Comparison of ENCODE assay signal across 10 mouse cellular contexts in genomic region chr2:158771066-158771763, GRCm38 (mm10). TPM values are rescaled to one million over a fixed set of nuclear protein-coding genes. Genes with fewer than 3 reads are reported as not detected.
DNase-seq lines count a peak whose midpoint lies in the region; ATAC-seq lines count a peak whose summit lies in the region.
"Had no signal": no experiment of that assay in that cellular context is flagged by ENCODE, and none has a peak within 500 bp of the region (broad histone marks: within the 10 kb centered on the region; RNA-seq: fewer than 3 reads in every experiment).

No protein-coding gene starts in this region.

- H3K4me1 ChIP-seq in hindbrain, embryonic 12.5 days, result peaks cover 46% of the 10 kb centered on the region
- peaks cover 46% of the 10 kb centered on the region for H3K4me1 ChIP-seq in hindbrain, embryonic 13.5 days (replicated peaks)
- peaks cover 57% of the 10 kb centered on the region for H3K4me1 ChIP-seq in embryonic facial prominence, embryonic 10.5 days
- peaks cover 55% of the 10 kb centered on the region for H3K4me1 ChIP-seq in forebrain, embryonic 15.5 days
- H3K4me1 ChIP-seq in liver, embryonic 15.5 days (replicated peaks), result peaks cover 52% of the 10 kb centered on the region

- H3K4me3 ChIP-seq in hindbrain, embryonic 12.5 days, result peak overlapping the region; percentile 67; the same call in 1 of the 2 replicates
- no peak overlapping the region for H3K4me3 ChIP-seq in hindbrain, embryonic 13.5 days
- H3K4me3 ChIP-seq in embryonic facial prominence, embryonic 10.5 days, result peak overlapping the region; percentile 36; the same call in 1 of the 2 replicates
- H3K4me3 ChIP-seq in forebrain, embryonic 15.5 days, result no peak overlapping the region
- peak overlapping the region; percentile 86 for H3K4me3 ChIP-seq in liver, embryonic 15.5 days (replicated peaks)

- WGBS in hindbrain, embryonic 12.5 days, result 47% methylated on average over 11 of the region's 11 CpGs
- WGBS in hindbrain, embryonic 13.5 days, result 51% methylated on average over 11 of the region's 11 CpGs
- WGBS in embryonic facial prominence, embryonic 10.5 days, result 60% methylated on average over 11 of the region's 11 CpGs
- WGBS in forebrain, embryonic 15.5 days, result 53% methylated on average over 11 of the region's 11 CpGs
- WGBS in liver, embryonic 15.5 days (ENCODE audit: insufficient replicate concordance), result 70% methylated on average over 11 of the region's 11 CpGs

- no peaks in the 10 kb centered on the region for H3K9me3 ChIP-seq in hindbrain, embryonic 12.5 days (replicated peaks)
- H3K9me3 ChIP-seq in hindbrain, embryonic 13.5 days, result no peaks in the 10 kb centered on the region
- H3K9me3 ChIP-seq in embryonic facial prominence, embryonic 10.5 days, result no peaks in the 10 kb centered on the region
- H3K9me3 ChIP-seq in forebrain, embryonic 15.5 days, result no peaks in the 10 kb centered on the region
- H3K9me3 ChIP-seq in liver, embryonic 15.5 days (replicated peaks), result no peaks in the 10 kb centered on the region

- 0 out of 2 replicates have a peak overlapping the region, but pooled peaks have one; percentile 24 for H3K9ac ChIP-seq in hindbrain, embryonic 12.5 days
- H3K9ac ChIP-seq in hindbrain, embryonic 13.5 days, result no peak overlapping the region
- H3K9ac ChIP-seq in forebrain, embryonic 15.5 days (replicated peaks), result no peak overlapping the region
- peak overlapping the region; percentile 88; the same call in 1 of the 2 replicates for H3K9ac ChIP-seq in liver, embryonic 15.5 days

- H3K36me3 ChIP-seq in hindbrain, embryonic 12.5 days, result no peaks in the 10 kb centered on the region
- H3K36me3 ChIP-seq in hindbrain, embryonic 13.5 days, result no peaks in the 10 kb centered on the region
- peaks cover 49% of the 10 kb centered on the region for H3K36me3 ChIP-seq in embryonic facial prominence, embryonic 10.5 days (replicated peaks)
- no peaks in the 10 kb centered on the region for H3K36me3 ChIP-seq in forebrain, embryonic 15.5 days
- peaks cover 48% of the 10 kb centered on the region for H3K36me3 ChIP-seq in liver, embryonic 15.5 days (replicated peaks)

- DNase-seq in embryonic facial prominence, embryonic 10.5 days (ENCODE audit: low spot score), result no peak
- no peak for DNase-seq in MN1 (ENCODE audit: low spot score)
- DNase-seq in urinary bladder, postnatal 25 days (ENCODE audit: low spot score), result no peak
- no peak for DNase-seq in gastrocnemius, postnatal 25 days
- DNase-seq: kidney, adult 8-10 months; lung, postnatal 4 days had no signal

- H3K27me3 ChIP-seq in hindbrain, embryonic 12.5 days, result no peaks in the 10 kb centered on the region
- no peaks in the 10 kb centered on the region for H3K27me3 ChIP-seq in hindbrain, embryonic 13.5 days
- no peaks in the 10 kb centered on the region for H3K27me3 ChIP-seq in embryonic facial prominence, embryonic 10.5 days (replicated peaks; ENCODE audit: low read depth, poor library complexity, severe bottlenecking)
- H3K27me3 ChIP-seq in forebrain, embryonic 15.5 days, result no peaks in the 10 kb centered on the region
- no peaks in the 10 kb centered on the region for H3K27me3 ChIP-seq in liver, embryonic 15.5 days

- no peak for ATAC-seq in hindbrain, embryonic 12.5 days (ENCODE audit: low FRiP score)
- no peak for ATAC-seq in hindbrain, embryonic 13.5 days (ENCODE audit: low FRiP score)
- no peak for ATAC-seq in forebrain, embryonic 15.5 days (replicated peaks)
- ATAC-seq in liver, embryonic 15.5 days (ENCODE audit: insufficient read depth), result no peak

- no peak overlapping the region for H3K27ac ChIP-seq in hindbrain, embryonic 12.5 days
- no peak overlapping the region for H3K27ac ChIP-seq in hindbrain, embryonic 13.5 days
- H3K27ac ChIP-seq in embryonic facial prominence, embryonic 10.5 days (replicated peaks), result no peak overlapping the region
- no peak overlapping the region for H3K27ac ChIP-seq in forebrain, embryonic 15.5 days (replicated peaks)
- H3K27ac ChIP-seq in liver, embryonic 15.5 days (replicated peaks), result 0 out of 2 replicates have a peak overlapping the region, but pooled peaks have one; percentile 20

- H3K4me2 ChIP-seq in hindbrain, embryonic 12.5 days (replicated peaks), result peak overlapping the region; percentile 97
- no peak overlapping the region for H3K4me2 ChIP-seq in hindbrain, embryonic 13.5 days
- peak overlapping the region; percentile 94; the same call in 1 of the 2 replicates for H3K4me2 ChIP-seq in forebrain, embryonic 15.5 days (replicated peaks)
- H3K4me2 ChIP-seq in liver, embryonic 15.5 days, result peak overlapping the region; percentile 90

RNA-seq across cellular contexts. Expression of gene Fam83d, which starts 3.3 kb away (rescaled TPM):
- 31.1 and 32.5 TPM in 2 replicates for polyA plus RNA-seq in hindbrain, embryonic 12.5 days (2016; fragmentation: Nextera tagmentation; extraction: Ambion mirVana)
- 9.7 and 11.0 TPM in 2 replicates for polyA plus RNA-seq in hindbrain, embryonic 13.5 days (2015; fragmentation: Nextera tagmentation; extraction: Ambion mirVana)
- polyA plus RNA-seq in embryonic facial prominence, embryonic 10.5 days (2016; fragmentation: Nextera tagmentation; extraction: Ambion mirVana), result 48.7 and 51.5 TPM in 2 replicates
- 22.0 and 22.8 TPM in 2 replicates for polyA plus RNA-seq in forebrain, embryonic 15.5 days (2015; fragmentation: Nextera tagmentation; extraction: Ambion mirVana)
- 15.7 and 17.5 TPM in 2 replicates for polyA plus RNA-seq in liver, embryonic 15.5 days (2015; fragmentation: Nextera tagmentation; extraction: Ambion mirVana)
- total RNA-seq in gastrocnemius, postnatal 25 days (2021), result 1 to 10 TPM; 1.2 to 2.3 TPM

RNA-seq across cellular contexts. Expression of gene Dhx35, which starts 23.4 kb away (rescaled TPM):
- polyA plus RNA-seq in hindbrain, embryonic 12.5 days (2016; fragmentation: Nextera tagmentation; extraction: Ambion mirVana), result 14.5 and 16.4 TPM in 2 replicates
- 13.3 and 15.4 TPM in 2 replicates for polyA plus RNA-seq in hindbrain, embryonic 13.5 days (2015; fragmentation: Nextera tagmentation; extraction: Ambion mirVana)
- 16.4 and 18.2 TPM in 2 replicates for polyA plus RNA-seq in embryonic facial prominence, embryonic 10.5 days (2016; fragmentation: Nextera tagmentation; extraction: Ambion mirVana)
- polyA plus RNA-seq in forebrain, embryonic 15.5 days (2015; fragmentation: Nextera tagmentation; extraction: Ambion mirVana), result 17.1 and 17.3 TPM in 2 replicates
- polyA plus RNA-seq in liver, embryonic 15.5 days (2015; fragmentation: Nextera tagmentation; extraction: Ambion mirVana), result 3.2 and 3.6 TPM in 2 replicates
- 1 to 10 TPM; 7.9 to 8.0 TPM for total RNA-seq in gastrocnemius, postnatal 25 days (2021)

Comparison
In these comparisons a context has a peak if more than half of its experiments do, and no peak if none do; other contexts are left out.
1. H3K4me3 ChIP-seq: peak in hindbrain, embryonic 12.5 days (single experiment), embryonic facial prominence, embryonic 10.5 days (single experiment) and liver, embryonic 15.5 days (single experiment); none in hindbrain, embryonic 13.5 days (single experiment) and forebrain, embryonic 15.5 days (single experiment).
2. H3K9ac ChIP-seq: peak in hindbrain, embryonic 12.5 days (single experiment) and liver, embryonic 15.5 days (single experiment); none in hindbrain, embryonic 13.5 days (single experiment) and forebrain, embryonic 15.5 days (single experiment).